Mouse (Mus musculus) layer of hippocampus, postnatal 14 days (tissue): Measurements from ENCODE around the gene Rps19. TPM values are rescaled to one million over a fixed set of nuclear protein-coding genes. Genes with fewer than 3 reads are reported as not detected.
"Not testable (repeated sequence)": the region's sequence is repeated elsewhere in the genome, so short reads cannot be mapped to it uniquely, and the experiment has no call there.

Experiments
- DNase-seq, 2 experiments: peaks; one replicate each; pipeline ENCODE4 v3.0.0; 2021 to 2022; ENCODE audit warnings: low spot score in 2 of 2, mixed read lengths in 1 of 2
- long read RNA-seq, 2 experiments: library from polyadenylated mRNA; stranded (forward); transcript quantifications; one replicate each; pipeline ENCODE4 v2.0.0; 2021
- total RNA-seq, 2 experiments: library from RNA; stranded (reverse); gene quantifications; 2 replicates each; pipeline ENCODE4 v1.2.3; 2021

Gene Rps19
- total RNA-seq, result 100 to 1,000 TPM; 452 TPM
- long read RNA-seq, experiment 1, transcript Rps19-203 (6 exons, 774 nt), result major isoform, 75 of 80 reads
- long read RNA-seq, experiment 1, partial matches to known transcripts, result 0 of 80 reads
- long read RNA-seq, experiment 1, other reads (novel, unspliced or antisense), result 0 of 80 reads
- long read RNA-seq, experiment 2, transcript Rps19-208 (2 exons, 286 nt), result minor isoform, 6 of 224 reads
- long read RNA-seq, experiment 2, transcript Rps19-203 (6 exons, 774 nt), result major isoform, 205 of 224 reads
- long read RNA-seq, experiment 2, transcript Rps19-202 (6 exons, 633 nt), result minor isoform, 6 of 224 reads
- long read RNA-seq, experiment 2, partial matches to known transcripts, result 1 of 224 reads
- long read RNA-seq, experiment 2, other reads (novel, unspliced or antisense), result 3 of 224 reads

DNA sequence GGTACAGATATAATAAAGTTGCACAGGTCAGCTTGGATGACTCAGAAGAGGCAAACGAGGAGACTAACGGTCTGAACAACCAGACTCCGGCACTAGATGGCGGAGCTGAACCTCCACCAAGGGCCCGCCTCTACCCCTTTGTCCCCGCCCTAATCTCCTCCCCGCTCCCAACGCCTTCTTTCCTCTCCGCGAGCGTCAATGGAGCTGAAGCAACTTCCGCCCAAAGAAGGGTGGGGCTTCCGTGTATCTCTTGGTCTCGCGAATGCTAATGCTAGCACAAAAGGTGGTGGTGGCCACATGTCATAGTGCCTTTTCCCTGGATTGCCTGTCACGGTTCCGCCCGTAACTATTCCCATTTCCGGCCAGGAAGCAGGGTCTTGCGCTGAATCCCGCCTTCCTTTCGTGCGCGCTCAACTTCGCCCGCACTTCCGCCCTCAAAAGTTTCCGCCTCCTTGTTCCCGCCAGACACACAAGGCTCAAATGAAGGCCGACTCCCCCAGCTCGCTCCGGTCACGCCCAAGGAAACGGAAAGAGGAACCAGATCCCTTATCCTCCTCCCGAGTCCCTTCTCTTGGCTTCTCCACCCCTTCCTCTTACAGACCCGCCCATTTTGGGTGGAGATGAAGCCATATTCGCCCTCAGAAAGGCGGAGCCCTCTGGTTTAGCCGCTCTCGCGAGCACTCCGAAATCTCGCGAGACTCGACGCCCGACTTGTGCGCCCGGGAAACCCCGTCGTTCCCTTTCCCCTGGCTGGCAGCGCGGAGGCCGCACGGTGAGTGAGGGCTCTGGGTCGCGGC lies at the start of gene Rps19:
Gene Rps19 (plus strand): TSS at position 476 of the 797 bp plus-strand sequence.
- peak; percentile 96 to 99 for DNase-seq

DNA sequence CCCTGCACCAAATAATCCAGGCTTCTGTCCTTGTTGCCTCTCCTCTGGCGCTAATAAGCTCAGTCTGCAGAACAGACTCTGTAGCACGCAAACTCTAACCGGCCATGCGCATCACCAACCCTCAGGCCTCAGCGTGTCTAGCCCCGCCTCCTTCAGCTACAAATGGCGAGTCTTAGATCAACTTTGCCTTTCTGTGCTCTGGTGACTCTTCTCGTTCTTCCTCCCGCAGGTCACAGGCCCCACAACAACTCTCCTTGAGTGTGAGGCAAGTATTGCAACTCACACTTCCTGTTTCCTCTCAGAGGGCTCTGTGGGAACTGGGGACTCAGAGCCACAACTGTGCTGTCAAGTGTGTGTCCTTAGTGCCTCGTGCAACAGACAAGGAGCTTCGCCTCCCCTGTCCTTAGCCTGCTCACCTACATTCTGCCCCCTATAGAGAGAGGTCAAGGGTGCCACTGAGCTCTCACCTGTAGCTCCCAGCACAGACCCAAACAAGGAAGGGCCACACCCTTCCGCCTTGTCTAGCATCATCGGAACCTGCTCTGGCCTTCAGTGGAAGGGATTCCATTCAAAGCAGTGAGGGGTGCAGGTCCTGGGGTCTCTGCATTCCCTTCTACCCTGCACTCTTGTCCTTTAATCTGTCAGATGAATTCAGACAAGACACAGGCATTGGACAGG lies 45.3 kb upstream of the Rps19 start:
- not testable (repeated sequence) for DNase-seq

- DNase-seq, result no peak
These were observed 44.8 kb upstream of the Rps19 start for GRCm38 (mm10) chr7:24839410-24839808.

DNA sequence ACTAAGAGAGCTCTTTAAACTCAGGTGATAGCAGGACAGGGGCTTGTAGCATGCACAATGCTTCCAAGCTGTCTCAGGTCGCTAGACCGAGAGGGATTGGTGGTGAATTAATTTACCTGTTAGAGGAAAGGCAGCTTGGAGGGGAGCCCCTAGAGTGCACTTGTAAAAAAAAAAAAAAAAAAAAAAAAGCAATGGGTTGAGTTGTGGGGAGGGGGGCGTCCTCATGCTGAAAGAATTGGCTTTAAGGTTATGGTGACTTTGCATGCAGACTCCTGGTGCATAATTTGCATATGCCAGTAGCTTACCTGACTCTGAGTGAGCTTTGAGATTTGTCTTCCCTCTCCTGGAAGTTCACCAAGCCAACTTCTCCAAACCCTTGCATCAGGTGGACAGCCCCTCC lies 43.8 kb upstream of the Rps19 start:
- DNase-seq, result no peak

GRCm38 (mm10) chr7:24841009-24841408 lies 43.2 kb upstream of the Rps19 start:
- no peak for DNase-seq

GRCm38 (mm10) chr7:24844144-24844543 lies 40.0 kb upstream of the Rps19 start:
- no peak for DNase-seq

DNA sequence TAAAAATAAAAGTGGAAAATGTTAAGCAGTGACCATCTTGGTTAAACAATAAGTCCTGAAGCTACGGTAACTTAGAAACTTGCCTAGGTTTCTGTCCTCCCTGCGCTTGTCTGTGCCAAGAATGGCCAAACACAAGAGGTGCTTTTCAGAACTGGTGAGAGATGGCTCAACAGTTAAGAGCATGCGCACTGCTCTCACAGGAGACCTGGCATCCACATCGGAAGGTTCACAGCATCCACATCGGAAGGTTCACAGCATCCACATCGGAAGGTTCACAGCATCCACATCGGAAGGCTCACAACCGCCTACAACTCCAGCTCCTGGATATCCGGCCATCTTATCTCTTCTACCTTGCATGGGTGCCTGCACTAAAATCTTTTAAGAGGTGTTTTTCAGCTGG lies 39.0 kb upstream of the Rps19 start:
- DNase-seq, result no peak

- DNase-seq, result peak in 1 of 2 experiments; percentile 8
These were observed 38.5 kb upstream of the Rps19 start for GRCm38 (mm10) chr7:24845713-24846112.

- not testable (repeated sequence) for DNase-seq
These were observed 37.6 kb upstream of the Rps19 start for GRCm38 (mm10) chr7:24846576-24846975.

DNA sequence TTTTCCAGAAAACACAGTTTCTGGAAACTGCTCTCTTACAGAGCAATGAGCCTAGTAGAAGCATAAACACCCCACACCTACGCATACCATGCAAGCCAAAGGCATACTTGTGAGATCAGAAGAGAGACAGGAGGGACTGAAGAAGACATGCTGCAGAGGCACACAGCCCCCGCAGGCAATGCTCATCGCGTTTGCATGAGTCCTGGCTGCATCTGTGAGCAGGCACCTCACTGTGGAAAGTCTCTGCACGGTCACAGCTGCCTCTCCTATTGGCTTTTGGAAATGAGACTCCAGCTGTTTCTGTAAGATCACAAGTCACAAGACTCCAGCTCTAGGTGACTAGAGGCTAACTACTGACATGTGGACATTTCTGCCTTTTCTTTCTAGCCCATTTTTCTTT lies 34.0 kb upstream of the Rps19 start:
- DNase-seq, result peak in 1 of 2 experiments; percentile 26

- no peak for DNase-seq
These were observed 33.3 kb upstream of the Rps19 start for GRCm38 (mm10) chr7:24850899-24851303.

DNA sequence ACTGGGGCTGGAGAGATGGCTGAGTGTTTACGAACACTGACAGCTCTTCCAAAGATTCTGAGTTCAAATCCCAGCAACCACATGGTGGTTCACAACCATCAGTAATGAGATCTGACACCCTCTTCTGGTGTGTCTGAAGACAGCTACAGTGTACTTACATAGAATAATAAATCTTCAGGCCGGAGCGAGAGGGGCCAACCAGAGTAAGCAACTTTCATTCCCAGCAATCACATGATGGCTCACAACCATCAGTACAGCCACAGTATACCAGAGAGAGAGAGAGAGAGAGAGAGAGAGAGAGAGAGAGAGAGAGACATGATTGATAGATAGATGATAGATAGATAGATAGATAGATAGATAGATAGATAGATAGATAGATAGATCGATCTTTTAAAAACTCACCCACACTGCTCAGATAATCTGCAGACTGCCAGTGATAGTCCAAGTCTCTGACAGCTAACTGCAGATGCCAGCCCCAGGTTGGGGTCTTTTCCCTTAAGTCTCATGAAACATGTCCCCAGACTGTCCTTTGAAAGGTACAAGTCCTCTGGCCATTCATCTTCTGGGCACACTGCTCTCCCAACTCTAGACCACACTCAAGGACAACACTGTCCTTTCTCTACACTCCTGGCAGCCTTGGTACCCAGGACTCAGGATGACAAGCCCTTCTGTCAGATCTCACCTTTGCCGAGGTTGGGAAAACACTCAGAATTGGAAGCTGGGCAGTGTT lies 32.4 kb upstream of the Rps19 start:
- no peak for DNase-seq

- DNase-seq, result no peak
These were observed 31.5 kb upstream of the Rps19 start for GRCm38 (mm10) chr7:24852557-24853232.

GRCm38 (mm10) chr7:24853233-24853563 lies 31.0 kb upstream of the Rps19 start:
- no peak for DNase-seq

GRCm38 (mm10) chr7:24853695-24854094 lies 30.5 kb upstream of the Rps19 start:
- DNase-seq, result no peak

DNA sequence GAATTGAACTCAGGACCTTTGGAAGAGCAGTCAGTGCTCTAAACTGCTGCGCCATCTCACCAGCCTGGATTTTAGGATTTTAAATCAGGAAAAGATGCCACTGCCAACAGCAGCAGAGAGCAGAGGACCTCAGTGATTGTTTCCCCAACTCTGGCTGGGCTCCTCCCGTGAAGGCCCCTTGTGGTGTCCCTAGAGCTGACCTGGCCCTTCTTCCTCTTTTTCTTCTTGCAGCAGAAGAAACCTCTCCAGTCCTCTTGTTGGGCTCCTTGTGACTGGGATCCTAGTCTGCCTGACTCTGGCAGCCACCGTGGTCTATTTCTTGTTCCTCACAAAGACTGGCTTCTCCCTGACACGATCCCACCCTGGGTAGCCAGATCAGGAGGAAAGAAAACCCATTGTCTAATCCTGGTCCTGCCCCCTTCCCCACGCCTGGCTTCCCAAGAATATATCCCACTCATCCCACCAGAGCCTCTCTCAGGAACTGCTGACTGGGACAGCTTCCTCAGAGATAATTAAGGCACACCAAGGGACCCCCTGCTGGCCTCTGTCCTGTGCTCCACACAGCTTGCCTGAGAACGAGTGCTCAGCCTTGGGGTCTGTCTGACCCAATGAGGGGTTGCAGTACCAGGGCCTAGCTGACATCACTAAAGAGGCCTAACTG lies 27.6 kb upstream of the Rps19 start:
- DNase-seq, result no peak

DNA sequence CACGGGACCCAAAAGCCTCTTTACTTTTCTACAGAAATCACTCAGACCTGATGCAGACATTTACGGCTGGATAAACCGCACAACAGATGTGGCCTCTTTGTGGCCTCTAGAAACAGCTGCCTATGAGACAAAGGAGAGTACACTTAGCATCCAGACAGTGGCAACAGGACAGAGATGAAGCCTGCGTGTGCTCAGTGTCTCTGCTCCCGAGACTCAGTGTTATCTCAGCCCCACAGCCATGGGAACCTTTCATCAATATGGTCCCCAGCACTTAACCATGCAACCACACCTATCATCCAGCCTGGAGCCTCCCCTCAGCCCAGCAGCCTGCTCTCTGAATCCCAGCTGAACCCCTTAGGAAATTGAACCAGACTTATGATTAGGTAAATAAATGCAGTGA lies 24.9 kb upstream of the Rps19 start:
- no peak for DNase-seq

DNA sequence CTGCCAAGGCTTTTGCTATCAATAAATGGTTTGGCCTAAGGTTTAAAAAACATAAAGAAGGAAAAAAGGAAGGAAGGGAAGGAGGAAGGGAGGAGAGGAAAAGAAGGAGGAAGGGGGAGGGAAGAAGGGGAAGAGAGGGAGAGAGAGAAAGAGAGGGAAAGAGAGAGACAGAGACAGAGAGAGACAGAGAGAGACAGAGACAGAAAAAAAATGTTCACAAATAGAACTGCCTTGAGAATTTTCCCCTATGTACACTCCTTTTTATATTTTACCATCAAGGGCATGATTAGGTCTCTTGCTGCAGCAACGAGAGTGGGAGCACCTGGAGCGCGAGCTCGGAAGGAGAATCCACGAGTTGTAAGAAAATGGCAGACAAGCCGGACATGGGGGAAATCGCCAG lies 22.3 kb upstream of the Rps19 start, which contains the start of gene Gm9844:
Gene Gm9844 (plus strand): TSS at position 301 of the 400 bp plus-strand sequence.
- DNase-seq, result no peak

DNA sequence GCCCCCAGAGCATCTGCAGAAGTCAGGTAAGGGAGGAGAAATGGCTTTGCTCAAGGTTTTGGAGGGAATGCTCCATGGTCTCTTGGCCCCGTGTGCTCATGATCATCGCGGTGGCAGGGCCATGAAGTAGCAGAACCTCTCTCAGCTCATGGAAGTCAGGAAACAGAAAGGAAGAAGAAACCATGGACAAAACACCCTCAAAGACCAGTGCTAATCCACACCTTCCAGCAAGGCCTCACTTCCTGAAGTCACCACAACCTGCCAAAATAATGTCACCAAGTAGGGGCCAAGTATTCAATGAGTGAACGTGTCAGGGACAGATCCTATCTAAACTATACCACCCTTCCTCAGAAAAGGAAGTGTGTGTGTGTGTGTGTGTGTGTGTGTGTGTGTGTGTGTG lies 21.3 kb upstream of the Rps19 start:
- DNase-seq, result no peak

DNA sequence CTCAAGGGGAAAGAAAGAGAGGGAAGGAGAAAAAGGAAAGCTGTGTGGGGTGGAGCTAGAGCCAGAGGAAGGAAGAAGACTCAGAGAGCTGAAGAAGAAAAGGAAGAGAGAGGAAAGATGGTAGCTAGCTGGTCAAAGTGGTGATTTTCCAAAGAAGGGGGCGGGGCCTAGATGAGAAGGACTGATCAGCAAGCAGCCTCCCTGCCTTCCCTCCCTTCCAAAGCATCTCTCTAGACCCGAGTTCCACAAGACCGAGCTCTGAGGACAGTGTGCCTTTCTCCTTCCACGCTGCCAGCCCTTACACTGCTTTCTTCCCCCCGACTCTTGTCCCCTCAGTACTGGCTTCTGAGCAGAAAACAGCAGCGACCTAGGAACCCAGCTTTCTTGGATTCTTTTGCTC lies 20.0 kb upstream of the Rps19 start:
- no peak for DNase-seq
